Mouse (Mus musculus): ENCODE results near the gene Manba.
"Not testable (repeated sequence)": the region's sequence is repeated elsewhere in the genome, so short reads cannot be mapped to it uniquely, and the experiment has no call there.

Gene Manba

DNA sequence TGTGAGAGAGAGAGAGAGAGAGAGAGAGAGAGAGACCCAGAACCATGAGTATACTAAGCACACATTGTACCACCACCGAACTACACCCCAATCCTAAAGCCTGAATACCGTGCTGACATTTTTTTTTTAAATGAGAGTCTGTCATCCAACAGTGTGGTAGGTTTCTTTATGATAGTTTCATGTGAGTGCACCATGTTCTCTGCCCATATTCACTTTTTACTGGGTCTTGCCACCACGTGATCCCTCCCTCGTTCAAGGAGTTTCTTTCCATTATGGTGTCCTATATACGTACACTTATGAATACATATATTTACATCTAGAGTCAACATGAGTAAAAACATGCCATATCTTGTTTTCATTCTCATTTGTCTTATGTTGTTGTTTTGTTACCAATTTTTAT lies 940 bp downstream of the Manba start:
- DNase-seq (ENCODE audit: low spot score in 2 of 2) = no peak

DNA sequence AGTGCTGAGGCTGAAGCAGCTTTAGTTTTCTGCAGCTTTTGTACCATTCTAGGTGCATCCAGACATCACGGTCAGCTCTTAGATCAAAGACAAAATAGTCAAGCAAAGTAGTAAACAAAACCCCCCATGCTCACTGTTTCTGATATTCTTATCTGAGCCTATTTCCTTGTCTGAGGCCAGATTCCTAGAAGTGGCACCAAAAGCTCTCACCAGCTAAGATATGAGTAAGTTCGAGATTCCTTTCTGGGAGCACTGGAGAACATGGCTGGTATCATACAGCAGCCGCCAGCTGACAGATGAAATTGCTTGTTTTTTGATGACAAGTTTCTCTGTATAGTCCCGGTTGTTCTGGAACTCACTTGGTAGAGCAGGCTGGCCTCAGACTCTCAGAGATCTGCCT lies 2.4 kb downstream of the Manba start:
- no peak for DNase-seq (ENCODE audit: low spot score in 2 of 2)

DNA sequence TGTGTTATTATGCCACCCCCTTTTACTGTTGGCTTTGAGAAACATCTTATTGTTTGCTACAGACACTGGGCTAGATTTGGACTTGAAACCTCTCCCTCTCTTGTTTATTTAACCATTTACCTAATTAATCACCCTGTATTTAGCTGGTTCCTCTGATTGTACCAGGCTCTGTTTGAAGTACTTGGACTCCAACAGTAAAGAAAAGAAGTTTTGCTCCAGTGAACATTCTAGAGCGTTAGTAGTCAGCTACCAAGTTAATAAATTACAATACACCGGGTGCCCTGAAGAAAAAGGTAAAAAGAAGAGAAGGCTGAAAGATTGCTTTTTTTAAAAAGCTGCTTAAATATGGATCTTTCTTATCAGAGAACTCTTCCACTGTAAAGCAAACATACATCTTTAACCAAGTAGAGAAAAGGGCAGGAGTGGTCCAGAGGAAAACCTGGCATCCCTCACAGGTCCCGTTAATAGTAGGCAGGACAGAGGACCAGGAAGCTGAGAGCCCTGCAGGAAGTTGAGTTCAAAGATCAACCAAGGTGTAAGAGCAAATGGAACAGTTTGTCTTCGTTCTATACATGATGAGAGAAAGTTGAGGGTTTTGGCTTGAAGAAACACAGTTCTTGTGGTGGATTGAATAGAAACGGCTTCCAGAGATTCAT lies 4.6 kb downstream of the Manba start:
- DNase-seq (ENCODE audit: low spot score in 2 of 2) = no peak

DNA sequence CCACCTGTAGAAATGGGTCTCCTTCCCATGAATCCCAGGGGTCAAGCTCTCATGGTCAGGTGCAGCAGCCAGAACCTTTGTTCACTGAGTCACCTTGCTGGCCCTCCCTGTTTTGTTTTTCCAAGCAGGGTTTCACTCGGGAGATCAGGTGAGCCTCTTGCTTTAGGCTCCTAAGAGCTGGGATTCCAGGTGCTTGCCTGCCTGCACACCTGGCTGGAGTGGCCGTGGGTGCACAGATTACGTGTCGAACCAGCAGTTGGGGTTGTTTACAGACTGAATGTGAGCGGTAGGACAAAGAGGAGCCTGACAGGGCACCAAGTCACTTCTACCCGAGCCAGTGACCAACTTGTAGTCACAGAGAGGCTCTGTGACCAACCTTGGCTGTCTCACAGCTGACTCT lies 5.7 kb downstream of the Manba start:
- no peak for DNase-seq (ENCODE audit: low spot score in 2 of 2)

DNA sequence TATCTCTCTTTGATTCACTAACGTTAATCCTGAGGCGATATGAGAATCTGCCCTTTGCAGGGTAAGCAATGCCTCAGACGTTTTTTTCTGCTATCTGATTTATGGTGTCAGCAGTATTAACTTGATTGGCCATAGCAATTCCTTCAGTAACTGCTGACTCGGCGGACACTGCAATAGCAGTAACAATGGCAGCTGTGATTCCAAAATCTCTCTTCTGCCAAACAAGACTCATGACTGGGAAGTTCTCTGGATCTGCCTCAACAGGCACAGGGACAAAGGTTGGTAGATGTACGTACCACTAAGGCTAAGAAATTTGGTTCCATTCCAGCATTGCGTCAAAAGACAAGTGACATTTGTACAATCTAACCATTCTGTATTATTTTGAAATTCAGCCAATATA lies 7.9 kb downstream of the Manba start:
- DNase-seq (ENCODE audit: low spot score in 2 of 2) = not testable (repeated sequence)

DNA sequence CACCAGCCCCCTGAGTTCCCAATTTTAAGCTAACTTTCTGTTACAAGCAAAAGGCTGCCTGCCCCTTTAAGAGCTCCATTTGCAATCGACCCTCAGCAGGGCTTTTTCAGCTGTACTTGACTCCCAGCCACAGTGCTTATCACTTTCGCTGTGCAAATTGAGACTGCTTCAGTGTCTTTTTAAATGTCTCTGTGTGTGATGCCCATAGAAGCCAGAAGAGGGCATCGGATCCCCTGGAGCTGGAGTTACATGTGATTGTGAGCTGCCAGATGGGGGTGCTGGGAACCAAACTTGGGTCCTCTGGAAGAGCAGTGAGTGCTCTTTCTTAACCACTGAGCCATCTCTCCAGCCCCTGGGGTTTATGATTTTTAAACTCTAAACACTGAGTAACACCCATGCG lies 12.5 kb downstream of the Manba start:
- DNase-seq (ENCODE audit: low spot score in 2 of 2) = not testable (repeated sequence)

DNA sequence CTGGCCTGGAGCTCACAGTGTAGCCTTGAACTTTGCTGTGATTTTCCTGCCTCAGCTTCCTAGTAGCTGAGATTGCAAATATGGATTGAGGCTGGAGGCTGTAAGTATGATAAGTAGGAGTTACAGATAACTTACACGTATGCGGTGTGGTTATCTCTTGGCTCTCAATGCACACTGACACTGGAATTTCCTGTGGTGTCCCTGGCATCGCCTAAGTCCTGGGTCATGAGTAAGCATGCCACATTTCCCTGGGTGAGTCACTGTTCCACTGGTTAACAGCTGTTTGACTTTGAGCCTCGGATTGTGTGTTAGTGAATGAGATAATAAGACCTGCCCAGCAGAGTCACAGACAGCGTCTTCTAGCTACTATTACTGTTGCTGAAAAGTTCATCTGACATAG lies 13.5 kb downstream of the Manba start:
- DNase-seq (ENCODE audit: low spot score in 2 of 2) = no peak

DNA sequence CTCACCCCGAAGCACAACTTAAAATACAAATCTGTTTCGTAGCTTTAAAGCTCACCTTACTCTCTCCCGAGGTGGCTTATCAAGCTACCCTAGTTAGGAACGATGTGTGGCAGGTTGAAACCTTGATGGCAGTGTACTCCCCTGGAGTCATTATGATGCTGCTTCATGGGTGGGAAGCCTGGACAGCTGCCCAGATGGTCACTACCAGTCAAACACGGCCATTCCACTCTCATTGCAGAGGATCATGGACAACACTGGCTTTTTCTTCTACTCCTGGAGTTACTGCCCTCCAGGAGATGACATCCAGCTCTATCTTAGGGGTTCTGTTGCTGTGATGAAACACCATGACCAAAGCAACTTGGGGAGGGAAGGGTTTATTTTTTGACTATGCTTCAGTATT lies 17.7 kb downstream of the Manba start:
- DNase-seq (ENCODE audit: low spot score in 2 of 2) = no peak

DNA sequence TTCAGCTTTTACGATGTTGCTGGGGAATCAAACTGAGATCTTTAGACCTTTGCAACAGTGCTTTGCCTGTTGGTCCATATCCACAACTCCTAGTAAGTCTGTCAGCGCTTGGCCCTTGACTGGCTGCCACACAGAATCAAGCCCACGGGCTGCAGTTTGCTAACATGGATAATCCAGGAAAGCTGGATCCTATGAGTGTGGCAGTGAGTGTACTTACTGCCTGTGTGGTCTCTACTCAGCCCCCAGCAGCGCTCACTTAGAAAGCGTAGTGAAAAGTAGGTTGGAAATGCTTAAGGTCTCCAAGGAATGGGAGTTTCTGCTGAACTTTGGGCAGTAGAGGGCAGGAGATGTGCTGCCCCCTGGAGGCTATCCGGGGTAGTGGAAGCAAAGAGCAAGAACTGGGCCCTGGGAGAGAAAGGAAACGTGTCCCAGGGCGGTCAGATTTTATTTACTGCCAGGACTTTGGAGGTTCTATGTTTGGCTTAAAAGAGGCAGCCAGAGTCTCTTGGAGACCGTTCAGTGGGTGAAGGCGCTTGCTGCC lies 20.0 kb downstream of the Manba start:
- DNase-seq (ENCODE audit: low spot score in 2 of 2) = peak; percentile 44 to 49

DNA sequence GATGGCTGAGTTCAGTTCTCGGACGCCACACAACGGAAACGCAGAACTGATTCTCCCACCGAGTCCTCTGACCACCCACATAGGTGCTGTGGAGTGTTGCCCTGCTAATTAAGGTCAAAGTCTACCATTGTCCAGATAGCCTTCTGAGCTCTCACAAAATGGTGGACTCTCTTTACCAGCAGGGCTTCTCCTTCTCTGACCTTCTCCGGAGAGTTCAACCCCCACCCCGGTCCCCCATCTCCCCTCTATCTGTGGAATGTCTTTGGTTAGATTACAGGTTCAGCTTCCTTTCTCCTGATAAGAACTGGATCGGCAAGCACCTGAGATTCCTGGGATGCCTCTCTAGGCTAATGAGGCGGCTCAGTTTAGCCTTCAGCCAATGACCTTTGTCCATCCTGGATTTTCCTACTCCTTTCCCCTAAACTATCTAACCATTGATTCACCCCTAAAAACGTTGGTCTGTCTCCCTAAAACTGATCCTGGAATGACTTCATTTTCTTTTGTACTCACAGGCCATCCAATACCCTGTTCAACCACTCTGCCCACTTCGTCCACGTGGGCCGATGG lies 20.6 kb downstream of the Manba start:
- DNase-seq (ENCODE audit: low spot score in 2 of 2) = no peak

DNA sequence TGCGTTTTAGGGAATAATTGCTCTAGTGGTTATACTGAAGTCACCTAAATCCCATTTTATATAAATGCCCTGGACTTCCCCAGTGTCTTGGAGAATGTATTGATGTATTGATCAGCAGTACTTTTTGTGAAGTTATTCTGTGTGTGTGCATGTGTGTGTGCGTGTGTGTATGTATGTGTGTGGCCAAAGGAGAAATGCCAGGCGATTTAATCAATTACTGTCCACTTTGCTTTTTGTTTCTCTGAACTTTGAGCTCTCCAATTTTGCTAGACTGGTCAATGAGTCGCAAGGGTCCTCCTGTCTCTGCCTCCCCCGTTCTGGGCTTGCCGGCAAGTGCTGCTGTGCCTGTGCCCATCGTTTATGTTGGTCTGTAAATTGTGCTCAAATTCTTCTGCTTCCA lies 22.1 kb downstream of the Manba start:
- no peak for DNase-seq (ENCODE audit: low spot score in 2 of 2)

DNA sequence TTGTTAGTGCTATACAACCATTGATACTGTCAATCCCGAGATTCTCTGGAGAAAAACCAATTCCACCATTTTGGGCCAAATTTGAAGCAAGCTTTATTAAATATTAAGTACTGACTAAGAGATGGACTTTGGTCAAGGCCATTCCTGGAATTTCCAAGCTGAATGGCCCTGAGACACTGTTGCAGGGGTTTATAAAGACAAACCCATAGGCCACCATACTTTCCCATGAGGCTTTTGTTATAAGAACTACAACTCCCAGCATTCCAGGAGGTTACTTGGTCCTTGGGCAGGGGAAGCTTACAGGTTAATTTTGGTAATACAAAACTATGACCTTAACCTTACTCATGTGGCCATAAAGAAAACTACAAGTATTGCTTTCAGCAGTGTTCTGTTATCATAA lies 22.8 kb downstream of the Manba start:
- no peak for DNase-seq (ENCODE audit: low spot score in 2 of 2)

DNA sequence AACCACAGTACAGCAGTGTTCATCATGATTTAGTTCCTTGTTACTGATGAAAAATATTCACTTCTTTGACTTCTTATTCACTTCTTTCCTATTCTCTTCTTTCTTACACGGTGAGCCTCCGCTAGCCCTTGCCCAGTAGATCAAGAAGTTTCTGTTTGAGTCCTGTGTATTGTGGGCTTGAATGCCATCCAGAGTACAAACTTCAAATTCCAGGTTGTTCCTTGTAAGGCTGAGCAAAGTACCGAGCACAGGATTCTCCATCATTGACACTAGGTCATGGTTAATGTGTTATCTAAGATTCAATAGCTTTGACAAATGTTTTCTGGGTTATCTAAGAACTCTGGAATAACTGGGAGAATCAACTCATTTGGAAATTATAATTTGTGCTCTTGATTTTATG lies 25.0 kb downstream of the Manba start:
- no peak for DNase-seq (ENCODE audit: low spot score in 2 of 2)

DNA sequence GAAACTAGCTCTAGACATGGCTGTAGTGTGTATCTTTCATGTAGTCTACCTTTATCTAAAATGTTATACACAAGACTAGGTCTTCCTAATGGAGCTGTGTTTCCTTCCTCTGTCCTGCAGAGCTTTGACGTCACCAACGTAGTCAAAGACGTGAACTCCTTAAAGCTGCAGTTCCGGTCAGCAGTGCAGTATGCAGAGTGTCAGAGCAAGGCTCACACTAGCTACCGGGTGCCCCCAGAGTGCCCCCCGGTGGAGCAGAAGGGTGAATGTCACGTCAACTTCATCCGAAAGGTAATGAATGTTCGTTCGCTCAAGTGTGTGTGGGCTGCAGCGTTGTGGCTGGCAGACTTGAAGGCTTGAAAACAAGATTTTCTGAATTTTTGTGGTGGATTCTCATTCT lies 26.3 kb downstream of the Manba start:
- no peak for DNase-seq (ENCODE audit: low spot score in 2 of 2)

DNA sequence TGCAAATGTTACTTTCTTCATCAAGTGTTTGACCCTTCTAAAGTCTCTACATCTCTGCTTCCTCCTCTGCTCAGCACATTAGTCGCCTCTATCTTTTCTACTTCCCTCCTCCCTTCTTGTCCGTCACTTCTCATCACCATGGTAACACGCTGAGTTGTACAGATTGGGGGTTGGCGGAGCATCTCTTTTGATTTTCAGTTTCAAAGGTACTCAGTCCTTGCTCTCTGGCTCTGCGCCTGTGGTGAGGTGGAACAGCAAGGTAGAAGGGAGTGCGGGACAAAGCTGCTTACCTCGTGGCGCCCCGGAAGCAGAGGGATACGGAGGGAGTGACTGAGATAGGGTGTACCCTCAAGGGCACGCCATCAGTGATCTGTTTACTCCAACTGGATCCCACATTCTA lies 27.9 kb downstream of the Manba start:
- DNase-seq (ENCODE audit: low spot score in 2 of 2) = no peak

DNA sequence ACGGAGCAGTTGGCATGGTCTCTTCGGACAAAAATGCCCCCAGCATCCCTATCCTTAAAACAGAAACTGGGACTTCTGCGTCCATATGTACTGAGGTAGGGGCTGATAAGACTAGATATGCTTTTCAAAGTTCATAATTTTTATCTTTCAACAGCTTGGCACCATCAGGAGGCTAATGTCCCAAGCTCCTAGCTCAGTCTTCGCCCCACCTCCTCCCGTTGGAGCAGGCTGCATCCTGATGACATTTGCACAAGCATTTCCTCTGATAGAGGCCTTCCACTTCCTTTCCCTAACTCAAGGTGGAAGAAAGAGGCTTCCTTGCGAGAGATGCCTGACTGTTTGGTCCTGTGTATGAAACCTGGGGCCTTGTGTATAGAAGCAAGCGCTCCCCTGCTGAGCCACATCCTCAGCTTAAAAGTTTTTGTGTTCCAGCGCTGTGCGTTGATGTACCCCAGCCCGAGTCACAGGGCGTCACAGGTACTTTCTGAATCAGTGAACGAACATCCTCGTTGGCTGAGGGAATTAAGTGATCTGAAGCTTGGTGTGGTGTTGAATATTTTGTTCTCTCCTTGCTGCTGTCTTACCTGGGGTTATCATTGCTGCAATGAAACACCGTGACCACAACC lies 28.5 kb downstream of the Manba start:
- no peak for DNase-seq (ENCODE audit: low spot score in 2 of 2)

DNA sequence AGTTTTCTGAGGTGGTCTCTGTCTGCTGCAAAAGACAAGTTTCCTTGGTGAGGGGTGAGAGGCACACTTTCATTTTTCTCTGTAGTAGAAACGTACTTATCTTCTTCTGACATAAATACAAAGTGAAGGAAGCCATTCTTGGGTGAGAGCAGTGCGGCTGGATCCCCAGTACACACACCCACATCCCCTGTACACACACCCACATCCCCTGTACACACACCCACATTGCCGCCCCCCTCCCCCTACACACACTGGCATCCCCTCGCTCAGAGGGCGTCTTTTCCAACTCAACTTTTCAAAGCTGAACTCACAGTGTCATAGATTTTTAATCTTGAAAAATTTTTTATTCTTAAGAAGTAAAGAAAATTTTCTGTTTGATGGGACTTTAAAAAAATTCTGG lies 29.8 kb downstream of the Manba start:
- no peak for DNase-seq (ENCODE audit: low spot score in 2 of 2)

DNA sequence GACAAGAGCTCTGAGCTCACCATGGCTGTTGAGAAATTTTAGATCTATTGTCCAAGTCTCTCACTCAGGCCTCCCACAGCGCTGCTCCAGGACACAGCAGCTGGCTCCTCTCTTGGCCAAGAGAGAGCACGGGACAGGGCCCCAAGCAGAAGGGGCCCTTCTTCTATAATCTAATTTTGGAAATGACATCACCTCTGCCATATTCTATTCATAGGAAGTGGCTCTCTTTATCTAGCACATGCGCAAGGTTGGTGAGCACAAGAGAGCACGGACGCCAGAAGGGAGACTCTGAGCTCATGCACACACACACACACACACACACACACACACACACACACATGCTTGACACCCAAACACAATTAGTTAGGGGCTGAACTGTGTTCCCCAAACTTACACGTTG lies 31.5 kb downstream of the Manba start:
- DNase-seq (ENCODE audit: low spot score in 2 of 2) = no peak

DNA sequence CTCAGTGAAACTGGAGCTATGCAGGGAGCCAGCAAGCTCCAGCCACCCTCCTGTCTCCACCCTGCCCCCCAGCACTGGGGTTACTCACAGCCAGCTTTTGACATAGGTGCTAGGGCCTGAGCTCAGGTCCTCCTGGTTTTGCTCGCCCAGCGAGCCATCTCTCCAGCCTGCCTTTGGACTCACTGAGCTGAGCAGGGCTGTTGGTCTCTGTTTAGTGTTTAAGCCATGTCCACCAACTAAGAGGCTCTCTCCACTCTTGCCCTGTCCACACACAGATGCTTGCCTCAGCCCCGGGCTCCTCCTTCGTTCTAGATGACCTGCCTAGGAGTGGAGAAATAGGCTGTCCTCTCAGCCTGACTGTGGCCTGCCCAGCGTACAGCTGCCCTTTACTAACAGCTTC lies 33.5 kb downstream of the Manba start:
- no peak for DNase-seq (ENCODE audit: low spot score in 2 of 2)

DNA sequence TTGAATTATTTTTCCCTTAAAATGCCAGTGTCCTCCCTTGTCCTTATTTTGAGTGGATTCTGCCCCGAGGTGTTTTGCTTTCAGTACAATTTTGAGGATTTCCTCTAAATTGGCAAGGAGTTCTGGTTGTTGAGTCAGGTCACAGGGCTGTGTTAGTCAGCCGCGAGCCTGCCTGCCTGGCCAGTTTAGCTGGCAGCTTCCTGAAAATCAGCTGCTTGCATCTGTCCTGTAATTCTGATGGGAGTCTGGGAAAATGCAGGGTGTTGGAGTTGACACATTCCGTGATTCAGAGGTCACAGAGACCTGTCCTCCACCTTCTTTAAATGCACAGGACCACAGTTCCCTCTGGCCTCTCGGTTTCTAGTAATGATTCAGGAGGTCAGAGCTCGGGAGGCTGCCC lies 34.2 kb downstream of the Manba start:
- no peak for DNase-seq (ENCODE audit: low spot score in 2 of 2)

DNA sequence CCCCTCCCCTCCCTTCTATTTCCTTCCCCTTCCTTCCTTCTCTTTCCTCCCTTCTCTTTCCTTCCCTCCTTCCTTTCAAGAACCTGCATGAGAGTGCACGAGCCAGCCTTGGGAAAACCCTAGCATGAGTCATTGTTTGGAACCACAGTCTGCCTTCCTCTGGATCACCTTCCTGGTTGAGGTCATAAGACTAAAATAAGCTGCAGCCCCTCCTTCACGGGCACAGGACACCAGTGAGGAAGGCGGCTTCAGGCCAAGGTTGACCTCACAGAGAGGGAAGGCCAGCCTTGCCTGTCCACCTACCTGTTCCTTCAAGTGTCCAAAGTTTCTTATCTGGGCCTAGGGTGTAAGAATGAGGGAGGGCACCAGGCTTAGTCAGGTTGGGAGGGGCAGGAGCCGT lies 36.6 kb downstream of the Manba start:
- no peak for DNase-seq (ENCODE audit: low spot score in 2 of 2)

DNA sequence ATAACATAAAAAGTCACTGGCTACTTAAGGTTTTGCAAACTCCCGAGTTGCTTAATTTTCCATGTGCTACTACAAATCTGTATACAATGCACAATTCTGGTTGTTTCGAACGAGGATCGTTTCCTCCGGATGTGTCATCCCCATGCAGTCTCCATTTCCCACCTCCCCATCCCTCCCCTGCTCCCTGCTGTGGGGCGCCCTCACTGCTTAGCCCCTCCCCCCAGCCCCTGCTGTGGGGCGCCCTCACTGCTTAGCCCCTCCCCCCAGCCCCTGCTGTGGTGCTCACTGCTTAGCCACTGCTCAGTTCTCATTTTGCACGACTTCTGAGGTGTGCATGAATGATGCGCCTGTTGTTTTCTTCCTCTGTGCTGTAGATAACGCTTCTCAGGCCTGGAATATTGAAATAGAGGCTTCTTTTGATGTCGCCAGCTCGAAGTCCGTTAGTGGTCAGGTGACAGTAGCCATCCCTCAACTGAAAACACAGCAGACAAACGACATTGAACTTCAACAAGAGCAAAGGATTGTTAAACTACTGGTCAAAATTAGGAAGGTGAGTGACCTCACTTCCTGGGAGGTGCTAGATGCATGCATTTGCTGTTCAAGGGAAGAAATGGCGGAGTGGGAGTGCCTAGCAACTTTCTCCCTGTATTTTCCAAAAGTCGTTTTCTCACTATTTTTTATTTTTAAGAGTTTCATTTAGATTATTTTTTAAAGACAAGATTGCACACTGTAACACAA lies 37.4 kb downstream of the Manba start:
- no peak for DNase-seq (ENCODE audit: low spot score in 2 of 2)

DNA sequence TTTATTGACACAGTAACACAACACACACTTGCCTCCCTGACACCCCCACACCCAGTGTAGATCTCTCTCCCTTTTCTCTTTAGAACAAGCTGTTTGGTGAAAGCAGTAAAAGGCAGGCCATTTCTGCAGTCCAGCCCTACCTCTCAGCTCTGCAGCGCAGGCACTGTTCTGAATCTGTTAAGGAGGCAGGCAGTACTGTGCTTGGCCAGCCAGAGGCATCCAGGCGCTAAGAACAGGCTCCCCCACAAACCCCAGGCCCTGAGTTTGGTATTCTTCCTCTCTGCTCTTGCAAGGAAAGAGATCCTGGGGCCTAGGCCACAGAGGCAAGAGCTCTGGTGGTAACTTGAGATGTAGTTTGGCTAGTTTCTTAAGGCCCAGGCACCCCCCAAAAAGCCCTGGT lies 39.5 kb downstream of the Manba start:
- DNase-seq (ENCODE audit: low spot score in 2 of 2) = not testable (repeated sequence)

Measured in spleen, postnatal 36 days (tissue).